Mouse (Mus musculus): Measurements from ENCODE around the gene Gm973.
A peak's percentile ranks its signal among the peaks of the same experiment; 100 is the strongest.

Gene Gm973

DNA sequence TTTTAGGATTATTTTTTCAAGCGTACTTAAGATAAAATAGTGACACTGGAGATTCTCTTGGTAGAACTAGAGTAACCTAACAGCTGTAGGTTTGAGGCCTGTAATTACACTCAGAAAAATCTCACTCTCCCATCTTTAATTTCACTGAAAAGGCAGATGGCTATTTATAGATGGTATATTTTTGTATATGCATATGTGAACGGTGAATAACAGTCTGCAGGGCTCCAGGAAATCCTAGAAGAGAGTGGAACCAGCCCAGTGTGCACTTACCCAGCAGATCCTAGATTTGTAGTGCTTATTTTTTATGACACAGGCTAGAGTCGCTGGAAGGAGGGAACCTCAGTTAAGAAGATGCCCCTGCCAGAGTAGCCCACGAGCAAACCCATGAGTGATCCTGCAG, 27.1 kb upstream of the Gm973 start:
- ATAC-seq (ENCODE audit: insufficient number of reproducible peaks, low FRiP score, low TSS enrichment), result no peak

DNA sequence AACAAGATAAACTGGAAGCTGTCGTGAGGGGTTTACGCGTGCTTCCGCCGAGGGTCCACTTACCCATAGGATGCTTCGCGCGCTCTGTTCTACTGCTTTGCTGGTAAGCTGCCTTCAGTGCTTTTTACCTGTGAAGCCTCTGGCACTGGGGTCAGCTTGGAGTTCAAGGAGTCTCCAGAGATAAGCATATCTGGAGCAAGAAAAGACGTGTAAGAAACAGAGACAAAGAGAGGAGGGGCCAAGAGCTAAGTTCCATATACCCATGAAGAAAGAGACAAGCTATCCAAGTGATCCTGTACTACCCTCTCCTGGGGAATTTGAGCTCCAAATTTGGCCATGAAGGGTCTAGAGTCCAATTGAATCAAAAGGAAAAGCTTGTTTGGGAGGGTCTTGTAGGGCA, 24.5 kb upstream of the Gm973 start:
- no peak for ATAC-seq (ENCODE audit: insufficient number of reproducible peaks, low FRiP score, low TSS enrichment)

DNA sequence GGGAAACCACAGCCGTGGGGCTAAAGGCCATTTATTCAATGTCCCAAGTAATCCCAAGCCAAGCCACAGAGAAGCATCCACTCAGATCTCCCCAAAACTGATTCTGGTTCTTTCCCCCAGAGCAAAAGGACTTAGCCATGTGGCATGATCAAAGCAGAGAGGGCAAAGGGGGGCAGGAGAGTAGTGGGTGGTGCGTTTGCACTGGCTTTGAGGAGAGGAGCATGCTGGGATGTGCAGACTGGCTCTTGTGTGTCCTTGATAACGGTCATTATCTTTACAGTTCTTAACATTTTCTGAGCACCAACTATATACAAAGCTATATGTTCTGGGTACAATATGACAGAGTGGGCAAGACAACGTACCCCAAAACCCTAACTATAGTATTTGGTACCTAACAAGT, 23.6 kb upstream of the Gm973 start:
- ATAC-seq (ENCODE audit: insufficient number of reproducible peaks, low FRiP score, low TSS enrichment), result no peak

GRCm38 (mm10) chr1:59495970-59496369, 20.1 kb upstream of the Gm973 start:
- ATAC-seq (ENCODE audit: insufficient number of reproducible peaks, low FRiP score, low TSS enrichment), result no peak

- no peak for ATAC-seq (ENCODE audit: insufficient number of reproducible peaks, low FRiP score, low TSS enrichment)
Measured at GRCm38 (mm10) chr1:59497741-59498613, 18.1 kb upstream of the Gm973 start.

DNA sequence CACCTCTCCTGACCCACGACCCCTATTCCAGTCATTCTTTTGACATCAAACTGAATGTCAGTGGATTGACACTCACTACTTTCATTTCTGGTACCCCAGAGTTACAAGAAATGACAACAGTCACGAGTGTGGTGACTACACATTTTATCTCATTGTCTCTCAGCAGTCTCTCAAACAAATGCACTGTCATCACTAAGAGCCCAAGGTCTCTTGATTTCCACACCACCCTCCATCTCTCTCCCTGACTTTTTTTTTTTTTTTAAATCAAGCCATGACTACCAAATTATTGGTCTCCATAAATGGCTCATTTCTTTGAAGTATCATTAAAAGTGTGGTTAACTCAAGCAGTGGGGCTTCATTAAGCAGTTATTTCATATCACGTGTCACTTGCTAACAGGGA, 16.7 kb upstream of the Gm973 start:
- ATAC-seq (ENCODE audit: insufficient number of reproducible peaks, low FRiP score, low TSS enrichment), result no peak

- no peak for ATAC-seq (ENCODE audit: insufficient number of reproducible peaks, low FRiP score, low TSS enrichment)
Measured at GRCm38 (mm10) chr1:59502355-59502754, 13.7 kb upstream of the Gm973 start.

DNA sequence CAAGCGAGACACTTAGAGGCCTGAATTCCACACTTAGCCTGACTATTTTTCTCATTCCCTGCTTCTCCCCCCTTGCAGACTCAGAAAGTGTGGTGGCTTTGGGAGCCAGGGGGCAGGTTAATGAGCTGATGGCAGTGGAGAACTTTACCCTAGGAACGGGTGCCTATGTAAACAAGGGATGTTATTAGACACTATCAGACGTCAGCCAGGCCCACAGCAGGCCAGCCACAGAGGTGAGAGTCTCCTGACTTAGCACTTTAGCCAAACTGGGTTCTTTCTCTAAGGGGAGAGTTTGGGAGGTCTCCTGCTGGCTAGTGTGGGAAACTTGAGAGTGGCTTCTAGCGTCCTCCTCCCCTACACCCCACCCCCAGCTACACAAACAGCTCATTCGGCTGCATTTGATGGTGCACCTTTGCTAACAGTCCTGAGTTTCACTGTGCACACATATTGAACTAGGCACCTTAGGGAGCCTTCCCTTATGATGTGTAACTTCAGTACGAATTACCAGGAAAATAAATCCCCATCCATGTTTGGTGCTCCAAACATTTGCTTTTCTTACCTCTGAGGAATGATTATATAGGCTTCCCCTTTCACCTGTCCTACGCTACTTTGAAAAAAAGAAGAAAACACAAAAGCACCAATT, 12.3 kb upstream of the Gm973 start:
- ATAC-seq (ENCODE audit: insufficient number of reproducible peaks, low FRiP score, low TSS enrichment), result no peak

DNA sequence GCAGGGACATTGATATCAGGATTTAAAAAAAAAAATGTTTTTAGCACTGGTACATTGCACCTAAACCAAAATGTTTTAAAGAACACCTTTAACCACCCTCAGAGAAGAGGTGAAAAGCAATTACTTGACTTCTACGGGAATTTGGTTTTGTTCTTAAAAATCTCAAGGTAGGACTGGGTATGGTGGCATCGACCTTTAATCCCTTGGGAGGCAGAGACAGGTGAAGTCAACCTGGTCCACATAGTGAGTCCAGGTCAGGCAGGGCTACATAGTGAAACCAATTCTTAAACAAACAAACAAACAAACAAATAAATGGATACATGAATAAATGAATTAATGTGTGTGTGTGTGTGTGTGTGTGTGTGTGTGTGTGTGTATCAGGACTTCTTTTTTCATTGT, 11.8 kb upstream of the Gm973 start:
- no peak for ATAC-seq (ENCODE audit: insufficient number of reproducible peaks, low FRiP score, low TSS enrichment)

GRCm38 (mm10) chr1:59508463-59509139, 7.5 kb upstream of the Gm973 start:
- no peak for ATAC-seq (ENCODE audit: insufficient number of reproducible peaks, low FRiP score, low TSS enrichment)

- ATAC-seq (ENCODE audit: insufficient number of reproducible peaks, low FRiP score, low TSS enrichment), result no peak
Measured at GRCm38 (mm10) chr1:59511566-59512270, 4.3 kb upstream of the Gm973 start.

- no peak for ATAC-seq (ENCODE audit: insufficient number of reproducible peaks, low FRiP score, low TSS enrichment)
Measured at GRCm38 (mm10) chr1:59520226-59520837, 4.3 kb downstream of the Gm973 start.

GRCm38 (mm10) chr1:59522456-59522855, 6.4 kb downstream of the Gm973 start:
- no peak for ATAC-seq (ENCODE audit: insufficient number of reproducible peaks, low FRiP score, low TSS enrichment)

GRCm38 (mm10) chr1:59523378-59523958, 7.4 kb downstream of the Gm973 start:
- ATAC-seq (ENCODE audit: insufficient number of reproducible peaks, low FRiP score, low TSS enrichment), result no peak

DNA sequence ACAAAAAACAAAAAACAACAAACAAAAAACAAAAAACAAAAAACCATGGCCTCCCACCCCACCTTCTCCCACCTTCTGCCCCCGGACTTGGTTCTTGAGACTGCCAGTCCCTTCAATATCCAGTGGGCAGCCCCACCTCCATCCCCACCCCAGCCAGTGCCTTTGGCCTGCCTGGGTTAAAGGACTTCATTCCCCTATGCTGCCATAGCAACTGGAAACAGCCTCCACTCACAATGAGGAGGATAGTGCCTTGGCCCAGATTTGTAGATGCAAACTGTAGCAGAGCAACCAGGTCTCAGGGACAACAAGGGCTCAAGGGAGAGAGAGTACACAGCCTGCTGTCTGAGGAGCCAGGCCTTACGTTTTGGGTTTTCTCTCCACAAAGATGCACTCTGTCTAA, 8.0 kb downstream of the Gm973 start:
- ATAC-seq (ENCODE audit: insufficient number of reproducible peaks, low FRiP score, low TSS enrichment), result no peak

DNA sequence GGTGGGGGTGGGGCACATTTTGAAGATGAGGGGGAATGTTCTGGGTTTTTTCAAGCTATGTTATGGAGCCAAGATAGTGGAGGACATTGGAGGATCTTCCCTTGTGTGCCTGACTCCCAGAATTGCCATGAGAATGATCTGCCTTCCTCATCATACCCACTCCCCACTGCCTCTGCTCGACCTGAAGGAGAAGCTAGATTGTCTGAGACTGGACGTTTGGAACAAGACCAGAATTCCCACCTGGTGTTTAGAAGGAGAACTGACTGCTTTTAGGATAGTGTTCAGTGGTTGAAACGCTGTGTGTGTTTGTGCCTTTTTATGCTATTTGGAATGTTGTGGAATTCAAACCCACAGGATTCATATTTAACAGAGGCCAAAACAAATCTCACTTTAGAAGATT, 8.7 kb downstream of the Gm973 start:
- no peak for ATAC-seq (ENCODE audit: insufficient number of reproducible peaks, low FRiP score, low TSS enrichment)

GRCm38 (mm10) chr1:59527219-59527618, 11.2 kb downstream of the Gm973 start:
- no peak for ATAC-seq (ENCODE audit: insufficient number of reproducible peaks, low FRiP score, low TSS enrichment)

DNA sequence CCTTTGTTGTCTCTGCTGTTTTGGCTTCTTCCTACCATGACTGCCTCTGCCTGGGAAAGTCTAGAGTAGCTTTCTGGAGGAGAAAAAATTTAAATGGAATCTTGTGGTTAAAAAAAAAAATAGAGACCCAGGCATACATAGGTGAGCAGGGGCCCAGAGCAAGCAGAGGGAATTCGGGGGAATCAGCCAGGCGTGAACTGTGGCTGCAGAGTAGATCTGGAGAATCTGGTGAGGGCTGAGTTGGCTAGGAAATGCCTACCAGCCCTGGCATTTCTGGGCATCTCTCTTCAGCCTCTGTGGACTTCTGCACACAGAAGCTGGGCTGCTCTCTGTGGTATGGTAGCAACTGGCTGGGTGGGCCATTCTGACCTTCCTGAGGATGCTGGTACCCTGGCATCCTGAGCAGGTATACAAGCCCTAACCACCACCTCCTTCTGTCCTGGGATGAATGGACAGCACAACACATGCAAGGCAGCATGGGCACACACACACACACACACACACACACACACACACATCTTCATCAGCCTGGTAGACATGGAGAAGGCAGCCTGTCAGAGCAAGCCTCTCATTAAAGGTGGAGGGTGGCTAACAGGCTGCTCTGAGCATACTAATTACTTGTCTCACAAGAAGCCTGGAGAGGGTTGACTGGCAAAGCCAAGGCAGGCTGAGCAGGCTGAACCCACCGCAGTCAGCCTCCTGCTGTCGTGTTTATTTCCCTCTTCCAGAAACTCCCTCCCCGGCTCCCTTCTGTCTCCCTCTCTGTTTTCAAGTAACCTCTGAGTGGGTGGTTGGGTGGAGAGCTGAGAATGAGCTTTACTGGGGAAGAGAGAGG, 19.1 kb downstream of the Gm973 start:
- peak; percentile 36; the same call in 1 of the 2 replicates for ATAC-seq (ENCODE audit: insufficient number of reproducible peaks, low FRiP score, low TSS enrichment)

GRCm38 (mm10) chr1:59538381-59538780, 22.3 kb downstream of the Gm973 start:
- ATAC-seq (ENCODE audit: insufficient number of reproducible peaks, low FRiP score, low TSS enrichment), result no peak
